In genomic region chr4:86669241-86669753, GRCm38 (mm10) we compare ENCODE assay signal across 8 mouse cellular contexts. TPM values are rescaled to one million over a fixed set of nuclear protein-coding genes. Genes with fewer than 3 reads are reported as not detected.
A peak's percentile ranks its signal among the peaks of the same experiment; 100 is the strongest.
DNase-seq lines count a peak whose midpoint lies in the region; ATAC-seq and TF ChIP-seq lines count a peak whose summit lies in the region.
"Not testable (repeated sequence)": the region's sequence is repeated elsewhere in the genome, so short reads cannot be mapped to it uniquely, and the experiment has no call there.

No protein-coding gene starts in this region.

- peak overlapping the region; percentile 70 for H3K4me2 ChIP-seq in hindbrain, embryonic 13.5 days

- intact Hi-C loops in gastrocnemius, adult 2 months (cut with DNase I): not testable (repeated sequence)

- H3K9ac ChIP-seq in hindbrain, embryonic 13.5 days: peak overlapping the region; percentile 75

- not testable (repeated sequence) for TF ChIP-seq POLR2A in lung, adult 2 months (IDR thresholded peaks at IDR 0.05; ENCODE audit: borderline replicate concordance, extremely low read depth, low read depth, low read length); testis, adult 2 months (IDR thresholded peaks at IDR 0.05; ENCODE audit: control insufficient read depth, low read depth, low read length)

- H3K27ac ChIP-seq in gastrocnemius, adult 2 months: peak overlapping the region; percentile 94
- H3K27ac ChIP-seq in hindbrain, embryonic 13.5 days: 0 out of 2 replicates have a peak overlapping the region, but pooled peaks have one; percentile 19
- H3K27ac ChIP-seq in testis, adult 2 months (ENCODE audit: control insufficient read depth, insufficient read depth, low read depth, low read length): not testable (repeated sequence)

- TF ChIP-seq CTCF in E14TG2a.4 (conservative IDR thresholded peaks at IDR 0.05; ENCODE audit: low read length); gastrocnemius, adult 2 months (IDR thresholded peaks at IDR 0.05); lung, adult 2 months (IDR thresholded peaks at IDR 0.05; ENCODE audit: insufficient read depth, low read length); testis, adult 2 months (IDR thresholded peaks at IDR 0.05; ENCODE audit: control insufficient read depth, insufficient read depth, insufficient replicate concordance, low read depth, low read length): not testable (repeated sequence)

- ATAC-seq in hindbrain, embryonic 13.5 days (ENCODE audit: low FRiP score): peak; percentile 74
- ATAC-seq in monocyte, adult 5-6 weeks (replicated peaks; ENCODE audit: insufficient number of reproducible peaks, low FRiP score, low TSS enrichment, poor library complexity, severe bottlenecking): peak; percentile 55

- not testable (repeated sequence) for H3K36me3 ChIP-seq in E14TG2a.4 (ENCODE audit: insufficient read depth, low read length); testis, adult 2 months (ENCODE audit: control insufficient read depth, insufficient read depth, low read length)
- H3K36me3 ChIP-seq in hindbrain, embryonic 13.5 days: peaks cover 17% of the 10 kb centered on the region

- not testable (repeated sequence) for H3K9me3 ChIP-seq in E14TG2a.4 (ENCODE audit: low read length); hindbrain, embryonic 13.5 days

- peak; percentile 30 for DNase-seq in embryo, embryonic 10.5 days (ENCODE audit: low spot score)
- DNase-seq in gastrocnemius, adult 2 months: peak; percentile 37
- peak; percentile 50 to 77 for DNase-seq in kidney, postnatal 25 days
- DNase-seq in lung, adult 2 months: peak; percentile 45

- H3K4me3 ChIP-seq in E14TG2a.4 (replicated peaks; ENCODE audit: low read length): peak overlapping the region; percentile 80
- peak overlapping the region; percentile 90 for H3K4me3 ChIP-seq in gastrocnemius, adult 2 months
- peak overlapping the region; percentile 59 for H3K4me3 ChIP-seq in hindbrain, embryonic 13.5 days
- peak overlapping the region; percentile 99 for H3K4me3 ChIP-seq in lung, adult 2 months (replicated peaks; ENCODE audit: extremely low read depth, low read depth, low read length)
- 0 out of 2 replicates have a peak overlapping the region, but pooled peaks have one; percentile 82 for H3K4me3 ChIP-seq in testis, adult 2 months (ENCODE audit: control insufficient read depth, low read depth, low read length)

- 19% methylated on average over 6 of the region's 6 CpGs for WGBS in hindbrain, embryonic 13.5 days
- WGBS in lung, adult 2 months: 4% methylated on average over 6 of the region's 6 CpGs

- not testable (repeated sequence) for H3K27me3 ChIP-seq in E14TG2a.4 (ENCODE audit: insufficient read depth, low read length); hindbrain, embryonic 13.5 days; testis, adult 2 months (ENCODE audit: control insufficient read depth, insufficient read depth, low read length)

- peaks cover 61% of the 10 kb centered on the region for H3K4me1 ChIP-seq in E14TG2a.4 (replicated peaks; ENCODE audit: low read depth, low read length)
- H3K4me1 ChIP-seq in hindbrain, embryonic 13.5 days (replicated peaks): peaks cover 15% of the 10 kb centered on the region
- H3K4me1 ChIP-seq in lung, adult 2 months (ENCODE audit: control insufficient read depth, insufficient read depth, low read length); testis, adult 2 months (ENCODE audit: control insufficient read depth, insufficient read depth, low read length): not testable (repeated sequence)

RNA-seq across cellular contexts. Expression of gene Plin2, which starts 0.6 kb away (rescaled TPM):
- 10 to 100 TPM; 32.4 to 60.2 TPM for total RNA-seq in gastrocnemius, adult 2 months (2021)
- polyA plus RNA-seq in hindbrain, embryonic 13.5 days (2015; fragmentation: Nextera tagmentation; extraction: Ambion mirVana): 53.4 and 55.0 TPM in 2 replicates
- polyA plus RNA-seq in lung, adult 2 months (2012; rRNA removed): 165 and 207 TPM in 2 replicates
- 312 to 507 TPM (median 480 TPM) in 3 replicates for total RNA-seq in monocyte, adult 5-6 weeks (2017)
- 68.7 and 69.0 TPM in 2 replicates for polyA plus RNA-seq in testis, adult 2 months (2012; rRNA removed)

RNA-seq across cellular contexts. Expression of gene Haus6, which starts 57.4 kb away (rescaled TPM):
- total RNA-seq in gastrocnemius, adult 2 months (2021): 1 to 10 TPM; 5.0 to 5.3 TPM
- polyA plus RNA-seq in hindbrain, embryonic 13.5 days (2015; fragmentation: Nextera tagmentation; extraction: Ambion mirVana): 7.4 and 9.9 TPM in 2 replicates
- polyA plus RNA-seq in lung, adult 2 months (2012; rRNA removed): 9.5 and 9.6 TPM in 2 replicates
- total RNA-seq in monocyte, adult 5-6 weeks (2017): 13.3 to 23.0 TPM (median 16.0 TPM) in 3 replicates
- 8.8 and 12.2 TPM in 2 replicates for polyA plus RNA-seq in testis, adult 2 months (2012; rRNA removed)
